Mouse (Mus musculus): ENCODE data around the gene Srr. TPM values are rescaled to one million over a fixed set of nuclear protein-coding genes. Genes with fewer than 3 reads are reported as not detected.

The Srr gene
- total and polyA plus RNA-seq, 3 experiments = 5.2 to 6.8 TPM; not detected in 1

- Histone ChIP-seq H3K4me1 (ENCODE audit: control insufficient read depth in 1 of 2, insufficient read depth in 2 of 2, low read length in 2 of 2) (no peaks in the 10 kb centered on the region), H3K27me3 (ENCODE audit: control insufficient read depth in 1 of 2, insufficient read depth in 2 of 2, low read length in 2 of 2) (no peaks in the 10 kb centered on the region), H3K27ac (ENCODE audit: control insufficient read depth, low read depth, low read length) (no peak overlapping the region), H3K9me3 (replicated peaks; ENCODE audit: insufficient read depth, low read length) (no peaks in the 10 kb centered on the region), H3K4me3 (ENCODE audit: control insufficient read depth in 1 of 2, insufficient read depth in 1 of 2, low read depth in 2 of 2, low read length in 2 of 2) (no peak overlapping the region), H3K9ac (ENCODE audit: control insufficient read depth, low read depth, low read length, poor library complexity, severe bottlenecking) (no peak overlapping the region), H3K36me3 (ENCODE audit: control insufficient read depth in 1 of 2, insufficient read depth in 2 of 2, low read length in 2 of 2) (no peaks in the 10 kb centered on the region), H3K79me2 (ENCODE audit: control insufficient read depth, insufficient read depth, low read length, poor library complexity) (no peaks in the 10 kb centered on the region)
- no peak for TF ChIP-seq MEF2A (IDR thresholded peaks at IDR 0.05; ENCODE audit: extremely low read depth, insufficient replicate concordance, low read depth, low read length, poor library complexity, severe bottlenecking)
- TF ChIP-seq HCFC1 (IDR thresholded peaks at IDR 0.05; ENCODE audit: low read depth, low read length) = no peak
- no peak for TF ChIP-seq CTCF (IDR thresholded peaks at IDR 0.05 in 2 of 3, conservative IDR thresholded peaks at IDR 0.05 in 1 of 3; ENCODE audit: control insufficient read depth in 1 of 3, insufficient read depth in 1 of 3, low read depth in 2 of 3, low read length in 3 of 3, poor library complexity in 1 of 3, severe bottlenecking in 1 of 3)
- no peak for TF ChIP-seq GATA1 (IDR thresholded peaks at IDR 0.05; ENCODE audit: low read depth, low read length)
- no peak for TF ChIP-seq USF1 (IDR thresholded peaks at IDR 0.05; ENCODE audit: low read depth, low read length)
- no peak for TF ChIP-seq EP300 (IDR thresholded peaks at IDR 0.05; ENCODE audit: low read depth in 1 of 2, low read length in 2 of 2)
- TF ChIP-seq POLR2AphosphoS5 (IDR thresholded peaks at IDR 0.05; ENCODE audit: borderline replicate concordance, low read depth, low read length) = no peak
- TF ChIP-seq ZMIZ1 (IDR thresholded peaks at IDR 0.05; ENCODE audit: low read depth, low read length) = no peak
- no peak for TF ChIP-seq CHD1 (IDR thresholded peaks at IDR 0.05; ENCODE audit: low read depth, low read length)
- TF ChIP-seq SMC3 (IDR thresholded peaks at IDR 0.05; ENCODE audit: low read depth, low read length) = no peak
- TF ChIP-seq MAZ (IDR thresholded peaks at IDR 0.05; ENCODE audit: low read depth, low read length) = no peak
- no peak for TF ChIP-seq ZC3H11A (IDR thresholded peaks at IDR 0.05; ENCODE audit: low read depth, low read length)
- no peak for TF ChIP-seq ZNF384 (IDR thresholded peaks at IDR 0.05; ENCODE audit: low read depth, low read length)
- TF ChIP-seq NRF1 (IDR thresholded peaks at IDR 0.05; ENCODE audit: insufficient read depth, low read depth, low read length, poor library complexity, severe bottlenecking) = no peak
- no peak for TF ChIP-seq POLR2A (IDR thresholded peaks at IDR 0.05; ENCODE audit: control insufficient read depth in 1 of 2, insufficient read depth in 1 of 2, low read depth in 1 of 2, low read length in 2 of 2, poor library complexity in 1 of 2)
- no peak for TF ChIP-seq MAFK (IDR thresholded peaks at IDR 0.05; ENCODE audit: borderline replicate concordance, low read depth, low read length)
- TF ChIP-seq ELF1 (IDR thresholded peaks at IDR 0.05; ENCODE audit: low read depth, low read length) = no peak
- TF ChIP-seq TAL1 (IDR thresholded peaks at IDR 0.05; ENCODE audit: low read length) = no peak
- TF ChIP-seq POLR2AphosphoS2 (IDR thresholded peaks at IDR 0.05; ENCODE audit: low read length) = no peak
- DNase-seq (ENCODE audit: low read depth, low spot score) = no peak
Measured at GRCm38 (mm10) chr11:74857756-74858155, 68.0 kb downstream of the Srr start.

Other genes starting within 250 kb of the Srr start
- gene Pafah1b1, start 201.3 kb downstream of the Srr start, total RNA-seq (2012; rRNA removed) = 65.8 and 67.4 TPM in 2 replicates
- gene Pafah1b1, start 201.3 kb downstream of the Srr start, polyA plus RNA-seq (2012; ENCODE audit: insufficient read depth in 1 of 2, insufficient read length in 2 of 2, low read depth in 1 of 2, low replicate concordance in 2 of 2, missing spikeins in 1 of 2) = 10 to 100 TPM in 1 of 2 experiments, not detected in 1; 54.5 TPM
- gene Mettl16, start 155.1 kb downstream of the Srr start, total RNA-seq (2012; rRNA removed) = 110 and 116 TPM in 2 replicates
- 10 to 100 TPM in 1 of 2 experiments, not detected in 1; 76.3 TPM for gene Mettl16, start 155.1 kb downstream of the Srr start, polyA plus RNA-seq (2012; ENCODE audit: insufficient read depth in 1 of 2, insufficient read length in 2 of 2, low read depth in 1 of 2, low replicate concordance in 2 of 2, missing spikeins in 1 of 2)
- gene Mnt, start 95.0 kb downstream of the Srr start, total RNA-seq (2012; rRNA removed) = 5.8 and 7.7 TPM in 2 replicates
- gene Mnt, start 95.0 kb downstream of the Srr start, polyA plus RNA-seq (2012; ENCODE audit: insufficient read depth in 1 of 2, insufficient read length in 2 of 2, low read depth in 1 of 2, low replicate concordance in 2 of 2, missing spikeins in 1 of 2) = 10 to 100 TPM in 1 of 2 experiments, not detected in 1; 37.3 TPM
- 7.2 and 8.0 TPM in 2 replicates for gene Sgsm2, start 28.9 kb downstream of the Srr start, total RNA-seq (2012; rRNA removed)
- 10 to 100 TPM in 1 of 2 experiments, not detected in 1; 15.1 TPM for gene Sgsm2, start 28.9 kb downstream of the Srr start, polyA plus RNA-seq (2012; ENCODE audit: insufficient read depth in 1 of 2, insufficient read length in 2 of 2, low read depth in 1 of 2, low replicate concordance in 2 of 2, missing spikeins in 1 of 2)
- 165 and 178 TPM in 2 replicates for gene Tsr1, start 27.9 kb downstream of the Srr start, total RNA-seq (2012; rRNA removed)
- gene Tsr1, start 27.9 kb downstream of the Srr start, polyA plus RNA-seq (2012; ENCODE audit: insufficient read depth in 1 of 2, insufficient read length in 2 of 2, low read depth in 1 of 2, low replicate concordance in 2 of 2, missing spikeins in 1 of 2) = 100 to 1,000 TPM; 123 to 129 TPM
- gene Smg6, start 125 bp downstream of the Srr start, total RNA-seq (2012; rRNA removed) = 11.6 and 13.6 TPM in 2 replicates
- gene Smg6, start 125 bp downstream of the Srr start, polyA plus RNA-seq (2012; ENCODE audit: insufficient read depth in 1 of 2, insufficient read length in 2 of 2, low read depth in 1 of 2, low replicate concordance in 2 of 2, missing spikeins in 1 of 2) = 10 to 100 TPM in 1 of 2 experiments, not detected in 1; 19.0 TPM
- 16.7 and 18.8 TPM in 2 replicates for gene Hic1, start 243.6 kb upstream of the Srr start, total RNA-seq (2012; rRNA removed)
- gene Hic1, start 243.6 kb upstream of the Srr start, polyA plus RNA-seq (2012; ENCODE audit: insufficient read depth in 1 of 2, insufficient read length in 2 of 2, low read depth in 1 of 2, low replicate concordance in 2 of 2, missing spikeins in 1 of 2) = 10 to 100 TPM in 1 of 2 experiments, not detected in 1; 18.2 TPM